Mouse (Mus musculus) lung, postnatal 0 days (tissue): ENCODE measurements around the gene Fcamr. TPM values are rescaled to one million over a fixed set of nuclear protein-coding genes. Genes with fewer than 3 reads are reported as not detected.

ENCODE experiments used
- ATAC-seq: fragments of 200-750 bp; cut with Nextera tagmentation; 2 replicates; pipeline ENCODE4 v1.8.0; 2017; ENCODE audit warnings: moderate library complexity
- DNase-seq: peaks from one replicate; pipeline ENCODE4 v3.0.0-alpha.2; 2016; ENCODE audit warnings: low spot score
- H3K27ac ChIP-seq: fragments of 300-500 bp; sonication (generic); 2 replicates; pipeline ENCODE4 v1.5.1; 2014; ENCODE audit warnings: antibody characterized with exemption, mild to moderate bottlenecking, low read length, mixed read lengths
- H3K27me3 ChIP-seq: fragments of 300-500 bp; sonication (generic); replicated peaks from 2 replicates; pipeline ENCODE4 v1.6.1; 2014; ENCODE audit warnings: low read length, mixed read lengths; ENCODE audit not compliant: insufficient read depth
- H3K36me3 ChIP-seq: fragments of 300-500 bp; sonication (generic); 2 replicates; pipeline ENCODE4 v1.6.1; 2014; ENCODE audit warnings: low read length, mixed read lengths; ENCODE audit not compliant: insufficient read depth
- H3K4me1 ChIP-seq: fragments of 300-500 bp; sonication (generic); 2 replicates; pipeline ENCODE4 v1.6.1; 2014; ENCODE audit warnings: antibody characterized with exemption, low read depth, low read length, mixed read lengths; ENCODE audit not compliant: insufficient read depth
- H3K4me2 ChIP-seq: fragments of 300-500 bp; sonication (generic); replicated peaks from 2 replicates; pipeline ENCODE4 v1.6.1; 2014; ENCODE audit warnings: low read depth, mild to moderate bottlenecking, low read length, moderate library complexity, mixed read lengths
- H3K4me3 ChIP-seq: fragments of 300-500 bp; sonication (generic); 2 replicates; pipeline ENCODE4 v1.5.1; 2014; ENCODE audit warnings: low read depth, low read length
- H3K9ac ChIP-seq: fragments of 300-500 bp; sonication (generic); replicated peaks from 2 replicates; pipeline ENCODE4 v1.6.1; 2014; ENCODE audit warnings: low read depth, mild to moderate bottlenecking
- H3K9me3 ChIP-seq: fragments of 300-500 bp; sonication (generic); 2 replicates; pipeline ENCODE4 v1.6.1; 2016; ENCODE audit warnings: low read length, mixed read lengths
- CTCF ChIP-seq: IDR thresholded peaks from 2 replicates; pipeline ENCODE4 v1.5.1; 2016; ENCODE audit warnings: antibody characterized with exemption, mild to moderate bottlenecking
- EP300 ChIP-seq: IDR thresholded peaks from 2 replicates; pipeline ENCODE4 v1.6.1; 2016; ENCODE audit warnings: antibody characterized with exemption, mild to moderate bottlenecking, control low read depth
- WGBS: fragments of 180-500 bp; shearing (Covaris S2); extraction: QIAGEN DNeasy Blood & Tissue Kit; methylation state at CpG from one replicate; pipeline ENCODE4 v1.1.7; 2014; 5-methylcytosine and 5-hydroxymethylcytosine counted together
- polyA plus RNA-seq: library from polyadenylated mRNA; unstranded; fragments of >200 nt; fragmentation: Nextera tagmentation; extraction: Ambion mirVana; gene quantifications from 2 replicates; pipeline ENCODE4 v1.2.1, GENCODE M21; 2015

Gene Fcamr
- polyA plus RNA-seq, 1 experiment from 2014 or later, result 0.06 TPM

DNA sequence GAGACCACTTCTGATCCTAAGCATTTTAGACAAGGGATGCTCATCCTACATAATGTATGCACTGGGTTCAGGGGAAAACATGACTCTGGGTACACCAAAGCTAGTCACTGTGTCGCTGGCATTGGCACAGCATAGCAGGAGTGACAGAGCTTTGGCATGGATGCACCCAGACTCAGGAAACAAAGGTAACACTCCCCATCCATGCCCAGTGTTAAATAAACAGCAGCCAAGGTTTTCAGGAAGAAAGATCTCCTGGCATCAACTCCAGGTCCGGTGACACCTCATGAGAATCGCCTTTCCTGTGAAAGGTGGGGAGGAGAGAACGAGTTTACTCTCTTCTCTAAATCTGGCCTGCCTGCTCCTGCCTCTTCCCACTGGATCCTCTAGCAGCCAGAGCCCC lies 28.0 kb downstream of the Fcamr start:
- TF ChIP-seq EP300 (no peak), CTCF (no peak)
- WGBS, result 62% methylated on average over 4 of the region's 4 CpGs

DNA sequence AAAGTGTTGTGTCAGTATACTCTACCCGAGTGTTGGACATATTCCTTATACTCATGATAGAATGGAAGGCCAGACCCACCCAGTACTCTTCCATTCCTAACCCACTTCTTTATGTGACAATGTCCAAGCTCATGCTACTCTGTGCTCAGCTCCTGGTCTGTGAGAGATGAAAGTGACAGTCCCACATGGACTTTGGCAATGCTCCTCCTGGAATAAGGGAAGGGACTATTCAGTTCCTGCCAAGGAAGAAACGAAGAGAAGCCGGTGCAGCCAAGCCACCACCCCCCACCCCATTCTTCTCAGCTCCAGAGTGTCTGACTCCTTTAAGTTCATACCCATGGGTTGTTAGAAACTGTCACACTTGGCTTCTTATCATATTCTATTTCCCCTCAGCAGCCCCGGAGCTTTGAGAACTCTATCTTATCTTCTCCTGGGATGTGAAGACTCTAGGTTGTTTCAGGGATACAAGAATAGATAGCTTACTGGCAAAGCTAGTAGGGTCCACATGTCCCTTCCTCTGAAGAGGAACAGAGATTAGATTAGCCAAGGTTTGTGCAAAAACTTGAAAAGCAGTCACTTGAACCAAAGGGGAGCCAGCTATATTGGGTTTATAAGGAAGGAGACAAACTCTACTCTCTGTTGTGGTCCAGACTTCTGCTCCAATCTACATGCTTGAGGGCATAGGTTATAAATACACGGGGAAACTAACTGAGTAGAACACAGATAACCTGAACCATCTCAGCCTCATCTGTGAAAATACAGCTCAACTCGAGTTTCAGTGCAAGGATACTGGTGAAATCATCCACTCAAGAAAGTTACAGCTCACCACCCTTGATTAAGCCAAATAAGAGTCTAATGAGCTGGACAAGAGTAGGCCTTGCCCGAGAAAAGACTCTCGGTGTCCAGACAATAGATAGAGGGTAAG lies 29.5 kb downstream of the Fcamr start:
- no peak for TF ChIP-seq CTCF
- TF ChIP-seq EP300, result no peak
- Histone ChIP-seq H3K4me2 (no peak overlapping the region), H3K36me3 (no peaks in the 10 kb centered on the region), H3K27ac (no peak overlapping the region), H3K9me3 (no peaks in the 10 kb centered on the region), H3K4me1 (no peaks in the 10 kb centered on the region), H3K4me3 (no peak overlapping the region), H3K27me3 (no peaks in the 10 kb centered on the region), H3K9ac (no peak overlapping the region)
- DNase-seq (no peak), ATAC-seq (no peak)
- WGBS, result 65% methylated on average over 8 of the region's 8 CpGs

More for the DNA sequence above, 28.0 kb downstream of the Fcamr start:
- Histone ChIP-seq H3K27me3 (no peaks in the 10 kb centered on the region), H3K4me1 (no peaks in the 10 kb centered on the region), H3K27ac (no peak overlapping the region), H3K36me3 (no peaks in the 10 kb centered on the region), H3K4me2 (no peak overlapping the region), H3K9me3 (no peaks in the 10 kb centered on the region), H3K4me3 (no peak overlapping the region), H3K9ac (no peak overlapping the region)
- DNase-seq, result no peak
- no peak for ATAC-seq

DNA sequence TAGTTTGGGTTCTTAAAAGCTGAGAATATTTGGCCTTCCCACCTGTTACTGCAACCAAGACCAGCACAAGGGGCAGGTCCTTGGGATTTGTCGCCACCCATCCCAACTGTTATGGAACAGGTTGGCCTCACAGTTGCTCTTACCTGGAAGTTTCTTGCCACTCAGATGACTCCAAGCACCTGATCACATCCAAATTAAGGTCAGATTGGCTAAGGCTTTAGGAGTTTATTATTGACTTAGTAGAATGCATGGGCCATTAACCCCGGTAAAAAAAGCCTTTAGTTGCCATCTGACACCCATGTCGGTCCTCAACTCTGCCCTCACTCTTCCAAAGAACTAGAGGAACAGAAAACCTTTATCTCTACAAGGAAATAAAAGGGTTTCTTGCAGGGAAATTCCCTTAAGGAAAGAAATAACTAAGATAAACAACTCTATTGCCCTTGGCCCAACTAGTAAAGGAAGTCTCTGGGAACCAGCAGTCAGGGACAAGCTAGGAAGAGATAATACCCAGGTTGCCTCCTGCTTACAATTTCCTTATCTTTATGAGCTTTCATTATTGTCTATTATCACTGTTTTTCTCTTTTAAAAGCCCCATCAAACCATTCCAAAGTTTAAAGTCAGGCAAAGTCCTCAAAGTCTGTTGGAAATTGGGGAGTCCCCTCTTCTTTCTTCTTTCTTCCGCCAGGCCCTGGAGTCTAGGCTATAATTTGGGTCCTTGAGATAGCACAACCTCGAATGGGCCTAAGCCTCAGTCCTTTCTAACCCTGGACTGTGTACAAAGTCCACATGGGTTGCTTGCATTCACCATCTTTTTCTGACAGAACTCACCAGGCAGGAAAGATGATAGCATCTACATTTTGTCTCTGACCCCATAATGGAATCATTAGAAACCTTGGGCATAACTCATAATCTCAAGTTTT lies 31.8 kb downstream of the Fcamr start:
- Histone ChIP-seq H3K27ac (no peak overlapping the region), H3K4me3 (no peak overlapping the region), H3K36me3 (no peaks in the 10 kb centered on the region), H3K4me2 (no peak overlapping the region), H3K4me1 (no peaks in the 10 kb centered on the region), H3K27me3 (no peaks in the 10 kb centered on the region), H3K9me3 (no peaks in the 10 kb centered on the region), H3K9ac (no peak overlapping the region)
- no peak for DNase-seq
- ATAC-seq, result no peak
- TF ChIP-seq CTCF, result no peak
- TF ChIP-seq EP300, result no peak
- 65% methylated on average over 5 of the region's 5 CpGs for WGBS

DNA sequence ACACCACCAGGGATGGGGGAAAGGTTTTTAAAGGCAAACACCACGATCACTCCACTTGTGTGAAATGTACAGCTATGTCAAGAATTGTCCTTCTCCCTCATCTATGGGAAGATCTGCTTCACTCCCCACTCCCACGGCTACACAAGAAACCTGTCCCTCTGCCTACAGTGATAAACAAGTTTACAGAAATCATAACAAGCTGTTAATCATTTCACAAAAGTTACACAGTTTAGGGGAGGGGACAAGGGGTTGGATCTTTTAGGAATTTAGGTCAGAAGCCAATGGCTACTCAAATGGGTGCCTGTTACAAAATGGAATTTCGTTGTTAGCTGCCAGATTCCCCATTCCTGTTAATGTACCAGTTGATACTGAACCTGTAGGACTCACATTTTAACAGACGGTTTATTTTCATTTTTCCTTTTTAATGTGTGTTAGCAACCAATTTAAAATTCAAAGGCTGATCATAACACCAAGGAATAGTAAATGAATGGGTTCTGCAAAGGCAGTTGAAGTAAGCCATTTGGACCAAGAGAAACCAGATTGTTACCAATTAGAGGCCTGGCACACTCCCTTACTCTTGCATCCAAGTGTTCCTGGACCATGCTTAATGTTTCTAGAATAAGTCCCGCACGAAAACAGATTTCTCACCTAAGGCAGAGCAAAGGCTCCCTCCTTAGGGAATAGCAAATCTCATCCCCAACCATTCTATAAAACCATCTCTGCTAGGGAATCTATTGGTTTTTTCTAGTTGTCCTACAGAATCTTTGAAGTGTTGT lies 34.6 kb downstream of the Fcamr start:
- TF ChIP-seq EP300 (no peak), CTCF (no peak)
- no peak overlapping the region for H3K4me2 ChIP-seq
- no peak overlapping the region for H3K27ac ChIP-seq
- no peak overlapping the region for H3K4me3 ChIP-seq
- no peaks in the 10 kb centered on the region for H3K27me3 ChIP-seq
- no peaks in the 10 kb centered on the region for H3K4me1 ChIP-seq
- no peaks in the 10 kb centered on the region for H3K9me3 ChIP-seq
- H3K36me3 ChIP-seq, result no peaks in the 10 kb centered on the region
- no peak overlapping the region for H3K9ac ChIP-seq
- DNase-seq, result no peak
- ATAC-seq, result no peak
- WGBS, result 83% methylated on average over 6 of the region's 6 CpGs

DNA sequence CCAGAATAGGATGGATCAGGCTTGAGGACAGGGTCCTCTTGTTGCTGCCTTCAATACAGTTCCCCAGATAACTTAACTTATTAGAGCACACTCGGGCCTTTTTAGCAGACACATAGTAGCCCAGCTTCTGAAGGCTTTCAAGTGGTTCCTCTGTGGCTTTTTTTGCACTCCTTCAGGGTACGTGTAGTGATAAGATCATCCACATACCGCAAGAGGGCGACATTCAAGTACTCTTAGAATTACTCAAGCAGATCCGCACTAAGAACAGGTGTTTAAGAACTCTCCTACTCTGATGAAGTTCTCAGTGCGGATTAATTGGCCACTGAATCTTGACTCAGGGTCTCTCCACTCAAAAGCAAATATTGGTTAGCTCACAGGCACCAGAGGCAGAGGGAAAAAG lies 37.6 kb downstream of the Fcamr start:
- no peak overlapping the region for H3K9ac ChIP-seq
- 33% methylated on average over 6 of the region's 6 CpGs for WGBS
- H3K27ac ChIP-seq, result no peak overlapping the region
- no peak overlapping the region for H3K4me3 ChIP-seq
- no peaks in the 10 kb centered on the region for H3K9me3 ChIP-seq
- no peaks in the 10 kb centered on the region for H3K36me3 ChIP-seq
- TF ChIP-seq CTCF (peak; percentile 60), EP300 (peak; percentile 45; the same call in 1 of the 2 replicates)
- DNase-seq (peak; percentile 69), ATAC-seq (peak; percentile 47; the same call in 1 of the 2 replicates)
- no peaks in the 10 kb centered on the region for H3K4me1 ChIP-seq
- no peak overlapping the region for H3K4me2 ChIP-seq
- H3K27me3 ChIP-seq, result no peaks in the 10 kb centered on the region
